Mouse (Mus musculus): ENCODE results near the gene Gm36079.
"Not testable (repeated sequence)": the region's sequence is repeated elsewhere in the genome, so short reads cannot be mapped to it uniquely, and the experiment has no call there.

The Gm36079 gene

GRCm38 (mm10) chr13:120021477-120021876, 5.3 kb downstream of the Gm36079 start:
- in situ Hi-C loops (cut with MboI, MseI): not testable (repeated sequence)

- in situ Hi-C loops (cut with MboI, MseI): not testable (repeated sequence)
Observed at GRCm38 (mm10) chr13:120015348-120016007, 11.3 kb downstream of the Gm36079 start.

GRCm38 (mm10) chr13:120013962-120014361, 12.8 kb downstream of the Gm36079 start:
- in situ Hi-C loops (cut with MboI, MseI): not testable (repeated sequence)

GRCm38 (mm10) chr13:120013544-120013943, 13.3 kb downstream of the Gm36079 start:
- in situ Hi-C loops (cut with MboI, MseI): not testable (repeated sequence)

GRCm38 (mm10) chr13:120010068-120010467, 16.7 kb downstream of the Gm36079 start:
- in situ Hi-C loops (cut with MboI, MseI): not testable (repeated sequence)

- in situ Hi-C loops (cut with MboI, MseI): not testable (repeated sequence)
Observed at GRCm38 (mm10) chr13:119999215-119999614, 27.6 kb downstream of the Gm36079 start.

GRCm38 (mm10) chr13:119998442-119999086, 28.2 kb downstream of the Gm36079 start:
- in situ Hi-C loops (cut with MboI, MseI): not testable (repeated sequence)

- in situ Hi-C loops (cut with MboI, MseI): not testable (repeated sequence)
Observed at GRCm38 (mm10) chr13:119991917-119992496, 34.8 kb downstream of the Gm36079 start.

GRCm38 (mm10) chr13:119991264-119991663, 35.5 kb downstream of the Gm36079 start:
- in situ Hi-C loops (cut with MboI, MseI): not testable (repeated sequence)

Measured in T-helper 2 cell (primary cell).